Mouse (Mus musculus) cerebellum, adult 2 months (tissue): ENCODE measurements around the gene Rwdd4a. TPM values are rescaled to one million over a fixed set of nuclear protein-coding genes. Genes with fewer than 3 reads are reported as not detected.

Source experiments
- DNase-seq, 2 experiments: peaks; one replicate each; pipeline ENCODE4 v3.0.0; 2021
- H3K27ac ChIP-seq: fragments of 200-500 bp; 2 replicates; pipeline ENCODE4 v1.5.1; 2012; ENCODE audit warnings: low read length, control low read depth, inconsistent platforms; ENCODE audit not compliant: insufficient read depth
- H3K27me3 ChIP-seq: fragments of 200-500 bp; 2 replicates; pipeline ENCODE4 v1.6.1; 2012; ENCODE audit warnings: inconsistent platforms, mild to moderate bottlenecking, low read length, moderate library complexity; ENCODE audit not compliant: control insufficient read depth, insufficient read depth
- H3K4me1 ChIP-seq: fragments of 200-500 bp; 2 replicates; pipeline ENCODE4 v1.6.1; 2011; ENCODE audit warnings: low read length; ENCODE audit not compliant: control insufficient read depth, insufficient read depth
- H3K4me3 ChIP-seq: fragments of 200-500 bp; replicated peaks from 2 replicates; pipeline ENCODE3; 2011; ENCODE audit warnings: mild to moderate bottlenecking, low read depth, low read length, control low read depth; ENCODE audit not compliant: insufficient read depth
- CTCF ChIP-seq: fragments of 200-500 bp; IDR thresholded peaks from 2 replicates; pipeline ENCODE4 v1.5.1; 2011; ENCODE audit warnings: low read depth, mild to moderate bottlenecking, control low read depth, low read length, moderate library complexity, borderline replicate concordance; ENCODE audit not compliant: insufficient read depth
- POLR2A ChIP-seq: fragments of 200-500 bp; IDR thresholded peaks from 2 replicates; pipeline ENCODE4 v1.6.1; 2011; ENCODE audit warnings: low read length, control low read depth, borderline replicate concordance; ENCODE audit not compliant: insufficient read depth
- WGBS: fragments of 180-500 bp; shearing (Covaris S2); methylation state at CpG from one replicate; pipeline ENCODE4 v1.1.7; 2018; 5-methylcytosine and 5-hydroxymethylcytosine counted together
- polyA plus RNA-seq: library from polyadenylated mRNA; depleted of rRNA; stranded (reverse); fragments of >200 nt; gene quantifications from 2 replicates; pipeline ENCODE4 v1.2.3, GENCODE M21; 2012

Rwdd4a gene
- polyA plus RNA-seq, 1 experiment, result 23.4 TPM

DNA sequence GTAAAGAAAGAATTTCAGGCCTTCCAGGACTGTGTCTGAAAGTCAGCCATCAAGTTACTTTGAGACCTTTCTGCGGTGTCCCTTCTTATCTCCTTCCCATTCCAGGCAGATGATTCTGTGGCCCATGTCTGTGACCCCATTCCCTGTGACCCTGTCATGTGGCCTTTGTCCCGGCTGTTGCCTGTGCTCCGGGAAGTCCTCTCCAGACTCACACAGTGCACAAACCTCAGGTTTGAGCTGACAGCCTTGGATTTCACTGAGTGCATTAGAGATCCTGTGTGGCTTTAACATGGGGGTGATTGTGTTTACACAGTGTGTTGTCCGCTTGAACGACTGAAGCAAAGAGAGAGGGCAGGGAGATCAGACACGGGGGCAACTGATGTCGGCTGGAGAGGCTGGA, 24.8 kb downstream of the Rwdd4a start:
- DNase-seq, result no peak
- 57% methylated on average over 7 of the region's 7 CpGs for WGBS

DNA sequence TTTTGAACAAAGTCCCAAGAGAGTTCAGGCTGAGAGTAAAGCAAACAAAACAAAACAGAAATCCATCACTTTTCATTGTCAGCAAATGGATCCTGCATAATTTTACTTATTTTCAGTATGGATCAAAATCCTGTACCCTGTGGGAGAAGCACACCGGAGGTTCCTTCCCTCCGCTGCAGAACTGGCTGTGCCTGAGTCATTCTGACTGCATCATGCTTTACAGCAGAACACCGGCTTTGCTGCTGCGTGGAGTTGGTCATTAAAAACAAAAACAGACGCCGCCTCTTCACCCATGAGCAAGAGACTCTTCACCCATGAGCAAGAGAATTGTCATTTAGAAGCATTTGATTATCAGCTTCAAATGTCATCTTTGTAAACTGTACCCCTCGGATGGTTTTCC, 27.3 kb downstream of the Rwdd4a start:
- H3K4me3 ChIP-seq, result no peak overlapping the region
- TF ChIP-seq CTCF (no peak), POLR2A (no peak)
- no peak overlapping the region for H3K27ac ChIP-seq
- no peak for DNase-seq
- no peaks in the 10 kb centered on the region for H3K27me3 ChIP-seq
- no peaks in the 10 kb centered on the region for H3K4me1 ChIP-seq
- WGBS, result 90% methylated on average over 7 of the region's 7 CpGs

More for the DNA sequence above, 24.8 kb downstream of the Rwdd4a start:
- no peaks in the 10 kb centered on the region for H3K4me1 ChIP-seq
- H3K27ac ChIP-seq, result no peak overlapping the region
- no peaks in the 10 kb centered on the region for H3K27me3 ChIP-seq
- TF ChIP-seq CTCF (no peak), POLR2A (no peak)
- no peak overlapping the region for H3K4me3 ChIP-seq

DNA sequence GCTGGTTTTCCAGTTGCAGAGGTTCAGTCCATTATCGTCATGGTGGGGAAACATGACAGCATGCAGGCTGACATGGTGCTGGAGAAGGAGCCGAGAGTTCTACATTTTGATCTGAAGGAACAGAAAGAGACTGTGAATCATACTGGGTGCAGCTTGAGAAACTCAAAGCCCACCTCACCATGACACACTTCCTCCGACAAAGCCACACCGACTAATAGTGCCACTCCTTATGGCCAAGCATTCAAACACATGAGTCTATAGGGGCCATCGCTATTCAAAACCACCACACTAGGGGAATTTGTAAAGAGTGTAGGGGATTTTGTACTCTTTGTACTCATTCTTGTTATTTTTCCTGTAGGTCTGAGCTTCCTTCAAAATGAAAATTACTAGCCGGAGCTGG, 33.1 kb downstream of the Rwdd4a start:
- DNase-seq, result no peak
- Histone ChIP-seq H3K4me3 (no peak overlapping the region), H3K27ac (no peak overlapping the region), H3K27me3 (no peaks in the 10 kb centered on the region), H3K4me1 (no peaks in the 10 kb centered on the region)
- 93% methylated on average over 6 of the region's 6 CpGs for WGBS
- TF ChIP-seq POLR2A, result no peak
- no peak for TF ChIP-seq CTCF

DNA sequence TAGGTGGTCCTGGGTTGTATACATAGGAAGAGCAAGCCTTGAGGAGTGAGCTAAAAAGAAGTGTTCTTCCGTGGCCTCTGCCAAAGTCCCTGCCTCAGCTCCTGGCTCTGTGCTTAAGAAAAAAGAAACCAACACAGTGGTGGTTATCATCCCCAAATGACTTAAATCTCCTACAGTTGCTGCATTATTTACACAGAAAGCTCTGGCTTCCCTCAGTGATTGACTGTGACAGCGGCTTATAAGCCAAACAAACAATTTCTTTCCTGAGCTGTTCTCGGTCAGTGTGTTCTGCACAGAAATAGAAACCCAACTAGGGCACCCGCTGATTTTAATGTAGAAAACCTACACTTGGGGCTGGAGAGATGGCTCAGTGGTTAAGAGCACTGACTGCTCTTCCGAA, 34.6 kb downstream of the Rwdd4a start:
- TF ChIP-seq CTCF (no peak), POLR2A (no peak)
- Histone ChIP-seq H3K27me3 (no peaks in the 10 kb centered on the region), H3K4me3 (no peak overlapping the region), H3K4me1 (no peaks in the 10 kb centered on the region), H3K27ac (no peak overlapping the region)
- no peak for DNase-seq
- WGBS, result 83% methylated on average over 5 of the region's 5 CpGs

DNA sequence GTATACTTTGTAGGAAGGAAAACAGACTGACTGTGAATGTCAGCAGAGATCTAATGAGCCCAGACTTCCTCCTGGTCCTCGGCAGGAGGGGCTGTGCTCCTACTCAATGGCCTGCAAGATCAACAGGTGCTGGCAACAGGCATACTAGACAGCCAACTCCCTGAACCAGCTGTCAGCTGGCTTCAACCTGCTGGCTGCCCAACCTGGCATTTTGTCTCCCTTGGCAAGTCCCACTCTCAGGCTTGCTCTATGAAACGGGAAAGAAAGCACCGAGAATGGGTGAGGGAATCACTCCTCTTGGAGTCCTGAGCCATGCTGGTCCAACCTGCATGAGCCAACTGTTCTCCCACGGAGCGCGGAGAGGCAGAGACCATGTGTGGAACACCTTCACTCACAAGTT, 36.7 kb downstream of the Rwdd4a start:
- Histone ChIP-seq H3K4me1 (no peaks in the 10 kb centered on the region), H3K27ac (no peak overlapping the region), H3K27me3 (no peaks in the 10 kb centered on the region), H3K4me3 (no peak overlapping the region)
- DNase-seq, result no peak
- TF ChIP-seq CTCF, result no peak
- TF ChIP-seq POLR2A, result no peak
- WGBS, result 20% methylated on average over 6 of the region's 6 CpGs

DNA sequence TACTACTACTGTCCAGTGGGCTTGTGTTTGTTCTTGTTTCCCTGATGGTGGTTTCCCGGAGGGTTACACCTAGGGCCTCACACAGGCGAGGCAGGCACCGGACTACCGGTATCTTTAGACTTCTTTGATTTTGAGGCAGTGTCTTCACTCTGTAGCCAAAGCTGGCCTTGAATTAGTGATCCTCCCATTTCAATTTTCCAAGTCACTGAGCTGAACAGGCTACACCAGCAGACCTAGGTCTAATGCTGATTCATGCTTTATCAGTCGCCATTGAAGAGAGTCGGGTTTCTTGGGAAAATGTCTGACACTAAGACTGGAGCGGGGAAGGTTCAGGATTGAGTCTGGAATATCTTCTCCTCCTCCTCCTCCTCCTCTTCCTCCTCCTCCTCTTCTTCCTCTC, 40.0 kb downstream of the Rwdd4a start:
- TF ChIP-seq CTCF, result no peak
- no peak for TF ChIP-seq POLR2A
- DNase-seq, result no peak
- 81% methylated on average over 7 of the region's 7 CpGs for WGBS
- Histone ChIP-seq H3K27me3 (no peaks in the 10 kb centered on the region), H3K4me3 (no peak overlapping the region), H3K27ac (no peak overlapping the region), H3K4me1 (no peaks in the 10 kb centered on the region)

DNA sequence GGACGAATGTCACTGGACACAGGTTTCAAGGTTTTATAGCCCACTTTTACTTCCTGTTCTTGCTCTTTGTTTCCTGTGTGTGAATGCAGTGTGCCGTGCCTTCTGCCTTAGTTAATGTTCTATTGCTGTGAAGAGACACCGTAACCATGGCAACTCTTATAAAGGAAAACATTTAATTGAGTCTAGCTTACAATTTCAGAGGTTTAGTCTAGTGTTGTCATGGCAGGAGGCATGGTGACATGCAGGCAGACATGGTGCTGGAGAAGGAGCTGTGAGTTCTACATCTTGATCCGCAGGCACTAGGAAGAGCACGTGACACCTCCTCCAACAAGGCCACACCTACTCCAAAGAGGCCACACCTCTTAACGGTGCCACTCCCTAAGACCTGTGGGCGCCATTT, 48.0 kb downstream of the Rwdd4a start:
- no peak overlapping the region for H3K4me3 ChIP-seq
- no peak for DNase-seq
- H3K27me3 ChIP-seq, result no peaks in the 10 kb centered on the region
- TF ChIP-seq POLR2A, result no peak
- no peak for TF ChIP-seq CTCF
- WGBS, result 84% methylated on average over 7 of the region's 7 CpGs
- no peak overlapping the region for H3K27ac ChIP-seq
- no peaks in the 10 kb centered on the region for H3K4me1 ChIP-seq

DNA sequence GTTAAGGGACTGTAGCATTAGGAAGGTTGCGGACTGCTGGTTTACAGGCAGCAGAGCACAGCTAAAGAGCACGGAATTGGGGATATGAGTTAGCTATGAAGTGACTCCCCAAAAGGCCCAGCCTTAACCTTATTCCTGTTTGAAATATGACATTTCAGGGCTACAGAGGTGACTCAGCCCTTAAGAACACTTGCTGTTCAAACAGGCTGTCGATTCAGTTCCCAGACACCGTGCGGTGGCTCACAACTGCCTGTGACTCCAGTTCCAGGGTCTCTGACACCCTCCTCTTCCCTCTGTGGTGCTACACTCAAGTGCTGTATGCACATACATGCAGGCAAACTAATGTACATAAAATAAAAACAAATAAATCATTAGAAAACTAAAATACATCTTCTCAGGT, 55.2 kb downstream of the Rwdd4a start:
- no peaks in the 10 kb centered on the region for H3K27me3 ChIP-seq
- no peak overlapping the region for H3K4me3 ChIP-seq
- DNase-seq, result no peak
- no peaks in the 10 kb centered on the region for H3K4me1 ChIP-seq
- no peak overlapping the region for H3K27ac ChIP-seq
- WGBS, result 94% methylated on average over 5 of the region's 5 CpGs
- TF ChIP-seq POLR2A (no peak), CTCF (no peak)

DNA sequence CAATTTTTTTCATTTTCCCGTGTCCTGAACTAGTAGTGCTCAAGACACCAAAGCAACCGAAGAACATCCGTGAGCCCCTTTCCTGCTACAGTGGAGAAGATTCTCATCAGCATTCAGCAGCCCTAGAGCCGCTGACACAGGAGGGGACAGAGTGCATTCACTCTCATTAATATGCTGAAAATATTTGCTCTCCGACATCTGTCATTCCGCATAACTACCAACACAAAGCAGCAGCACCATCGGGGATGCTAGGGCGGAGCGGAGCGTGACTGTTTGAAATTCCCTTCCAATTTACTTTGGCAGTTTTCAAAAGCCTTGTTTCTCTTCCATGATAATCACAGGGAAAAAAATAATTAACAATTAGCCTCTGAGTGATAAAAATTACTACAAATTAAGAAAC, 56.9 kb downstream of the Rwdd4a start:
- Histone ChIP-seq H3K4me1 (no peaks in the 10 kb centered on the region), H3K27me3 (no peaks in the 10 kb centered on the region), H3K4me3 (no peak overlapping the region), H3K27ac (no peak overlapping the region)
- 10% methylated on average over 10 of the region's 10 CpGs for WGBS
- TF ChIP-seq POLR2A, result no peak
- TF ChIP-seq CTCF, result no peak
- no peak for DNase-seq
